Mouse (Mus musculus) layer of hippocampus, adult 9-11 months (tissue): ENCODE data around the gene Hacl1.
A peak's percentile ranks its signal among the peaks of the same experiment; 100 is the strongest.

Experiments
- DNase-seq: peaks from one replicate; pipeline ENCODE4 v3.0.0; 2022

Hacl1 gene

DNA sequence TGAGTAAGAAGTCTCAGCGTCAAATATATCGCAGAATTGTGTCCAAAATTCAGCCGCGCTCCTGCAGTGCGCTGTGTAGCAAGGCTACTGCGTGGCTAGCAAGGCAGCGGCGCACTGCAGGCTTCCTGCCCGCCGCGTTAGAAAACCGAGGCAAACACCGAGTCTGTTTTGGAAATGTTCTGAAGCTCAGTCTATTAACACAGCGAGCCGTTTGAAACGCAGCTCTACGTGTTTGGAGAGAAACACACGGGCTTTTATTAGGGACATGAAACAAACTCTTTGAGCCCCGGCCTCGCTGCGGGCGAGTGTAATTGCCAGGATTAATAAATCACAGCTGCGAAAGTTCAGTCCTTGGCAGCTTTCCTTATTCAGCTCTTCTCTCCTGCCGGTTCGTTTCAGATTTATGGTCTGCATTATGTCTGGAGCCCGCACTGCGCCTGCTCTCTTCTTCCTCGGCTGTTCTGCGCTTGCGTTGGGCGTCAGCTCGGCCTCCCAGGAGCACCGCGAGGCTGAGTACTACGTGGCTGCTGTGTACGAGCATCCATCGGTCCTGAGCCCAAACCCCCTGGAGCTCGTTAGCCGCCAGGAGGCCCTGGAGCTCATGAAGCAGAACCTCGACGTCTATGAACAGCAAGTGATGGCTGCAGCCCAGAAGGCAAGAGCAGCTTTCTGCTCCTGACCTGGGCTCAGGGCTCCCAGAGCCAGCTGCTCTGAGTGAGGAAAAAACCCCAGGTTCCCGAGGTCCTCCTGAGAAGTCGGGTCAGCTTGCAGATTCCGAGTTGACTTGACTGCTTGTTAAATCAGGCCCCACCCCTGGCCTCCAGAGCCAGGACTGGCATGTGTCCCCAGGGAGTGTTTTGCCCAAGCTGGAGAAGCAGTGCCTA is 20.8 kb upstream of the Hacl1 start:
- DNase-seq, result peak; percentile 94

DNA sequence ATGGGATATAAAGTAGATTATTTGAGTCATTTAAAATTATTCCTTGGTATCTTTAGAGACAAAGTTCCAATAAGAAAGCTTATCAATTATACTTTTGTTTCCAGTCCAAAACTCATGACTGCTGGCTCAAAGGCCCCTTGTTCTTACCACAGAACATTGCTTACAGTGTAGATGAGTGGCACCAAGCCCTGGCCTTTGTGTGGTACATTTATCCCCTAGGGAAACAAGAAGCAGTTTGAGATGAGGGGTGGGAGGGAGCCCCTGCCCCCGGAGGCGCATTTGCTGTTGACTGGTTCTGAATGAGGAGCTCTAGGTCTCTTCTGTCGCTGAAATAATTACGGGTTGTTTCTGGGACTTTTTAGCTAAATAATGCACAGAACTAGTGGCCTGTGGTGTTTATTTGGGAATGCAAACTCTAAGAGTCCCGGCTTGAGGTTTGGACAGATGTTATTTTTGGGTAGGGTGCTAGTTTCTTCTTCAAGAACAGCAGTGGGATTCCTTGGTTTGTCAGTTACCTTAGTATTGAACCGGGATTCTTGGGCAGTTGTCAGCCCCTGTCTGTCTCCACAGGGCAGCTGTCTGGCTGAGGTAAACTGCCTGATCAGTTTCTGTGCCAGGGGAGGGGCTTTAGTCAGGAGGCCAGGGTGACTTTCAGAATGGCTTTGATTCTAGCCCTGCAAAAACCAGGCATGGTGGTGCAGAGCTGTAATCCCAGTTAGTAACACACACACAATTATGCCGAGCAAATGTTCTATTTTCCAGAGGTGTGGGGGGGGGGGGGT is 19.4 kb upstream of the Hacl1 start:
- DNase-seq, result peak; percentile 86

DNA sequence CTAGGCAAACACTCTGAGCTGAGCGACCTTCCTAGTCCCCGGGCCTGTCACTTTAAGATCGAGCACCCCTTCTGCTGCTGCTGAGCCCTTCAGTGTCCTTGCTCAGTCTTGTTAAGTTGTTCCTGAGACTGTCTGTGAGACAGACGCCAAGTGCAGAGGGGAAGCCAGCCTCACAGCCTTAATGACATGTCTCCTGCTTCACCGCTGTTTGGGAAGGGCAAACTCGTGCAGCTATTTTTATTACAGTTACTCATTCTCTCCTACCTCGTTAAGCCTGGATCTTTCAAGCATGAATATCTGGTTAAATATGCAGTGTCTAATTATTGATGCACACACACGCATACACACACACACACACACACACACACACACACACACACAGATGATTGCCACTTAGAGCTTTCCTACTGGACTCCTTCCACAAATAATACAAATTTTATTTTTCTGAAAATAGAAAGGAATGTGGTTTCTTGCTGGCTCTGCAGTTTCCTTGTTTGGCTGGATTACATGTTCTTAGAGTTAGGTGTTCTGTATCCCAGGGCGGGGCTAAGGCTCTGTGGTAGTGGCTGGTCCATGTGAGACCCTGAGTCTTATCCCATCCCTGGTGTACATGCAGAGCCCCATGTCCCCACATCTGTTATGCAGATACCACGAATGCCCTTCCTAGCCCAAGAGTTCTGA is 18.6 kb upstream of the Hacl1 start:
- DNase-seq, result peak; percentile 40

DNA sequence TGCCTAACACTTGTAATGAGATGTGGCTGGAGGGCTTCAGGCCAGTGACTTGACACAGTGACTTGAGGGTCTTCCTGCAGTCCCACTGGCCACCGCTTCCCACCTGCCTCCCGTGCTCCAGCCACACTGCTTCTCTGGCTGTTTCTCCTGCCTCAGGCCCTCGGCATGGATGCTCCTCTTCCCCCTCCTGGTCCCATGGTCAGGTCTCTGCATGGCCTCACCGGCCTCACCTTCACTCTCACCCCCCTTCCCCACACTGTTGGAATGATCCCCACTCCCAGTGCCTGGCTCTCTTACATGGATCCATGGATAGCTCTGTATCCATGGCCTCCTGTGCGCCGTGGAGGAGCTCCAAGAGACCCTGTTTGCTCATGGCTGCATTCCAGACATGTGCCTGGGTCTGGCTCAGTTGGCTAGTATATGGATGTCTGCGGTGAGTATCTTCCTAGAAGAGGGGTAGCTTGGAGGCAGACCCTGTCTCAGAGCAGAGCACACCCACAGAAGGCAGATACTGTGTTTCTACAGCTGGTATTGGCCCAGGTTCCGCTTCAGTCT is 17.1 kb upstream of the Hacl1 start:
- no peak for DNase-seq

DNA sequence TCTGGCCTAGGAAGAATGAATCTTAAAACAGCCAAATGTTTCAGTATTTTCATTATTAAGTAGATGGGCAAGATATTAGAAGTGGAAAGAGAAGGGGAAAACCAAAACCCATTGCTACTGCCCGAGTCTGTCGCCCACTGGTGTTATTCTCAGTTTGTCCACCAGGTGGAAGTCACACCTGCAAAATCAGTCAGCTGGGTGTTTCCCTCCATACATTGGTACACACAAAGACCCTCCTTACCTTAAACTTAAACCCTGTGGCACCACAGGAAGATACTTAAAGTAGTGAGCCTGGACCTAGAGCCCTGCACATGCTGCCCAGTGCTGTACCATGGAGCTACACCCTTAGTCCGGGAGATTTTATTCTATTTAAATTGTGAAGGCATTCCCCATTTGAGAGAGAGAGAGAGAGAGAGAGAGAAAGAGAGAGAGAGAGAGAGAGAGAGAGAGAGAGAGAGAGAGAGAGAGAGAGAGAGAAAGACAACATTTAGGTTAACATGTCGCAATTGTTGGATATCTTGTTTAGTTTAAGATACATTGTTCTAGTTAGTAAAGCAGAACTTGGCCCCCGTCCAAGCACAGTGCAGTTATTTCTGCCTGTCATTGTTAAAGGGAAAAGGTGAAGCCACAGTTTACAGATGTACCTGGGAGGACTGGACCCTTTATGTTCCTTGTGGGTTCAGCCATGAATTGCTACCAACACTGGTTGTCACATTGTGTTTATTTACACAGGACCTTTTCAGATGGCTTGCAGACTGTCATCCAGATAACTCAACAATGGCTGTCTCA is 16.0 kb upstream of the Hacl1 start:
- no peak for DNase-seq

DNA sequence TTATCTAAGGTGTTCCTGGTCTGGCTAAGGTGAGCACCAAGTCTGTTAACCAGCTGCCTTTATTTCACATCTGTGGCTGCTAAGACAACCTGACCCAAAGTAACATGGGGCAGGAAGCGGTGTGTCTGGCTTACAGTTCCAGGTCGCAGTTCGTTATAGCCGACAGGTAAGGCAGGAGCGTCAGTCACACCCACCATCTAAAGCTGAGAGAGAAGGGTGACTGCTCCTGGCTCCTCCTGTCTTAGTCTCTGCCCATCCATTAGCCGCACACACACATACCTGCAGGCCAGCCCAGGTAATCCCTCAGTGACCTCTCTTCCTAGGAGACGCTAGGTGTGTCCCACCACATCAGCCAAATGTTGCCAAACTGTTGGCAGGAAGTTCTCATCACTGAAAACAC is 15.3 kb upstream of the Hacl1 start:
- DNase-seq, result no peak

DNA sequence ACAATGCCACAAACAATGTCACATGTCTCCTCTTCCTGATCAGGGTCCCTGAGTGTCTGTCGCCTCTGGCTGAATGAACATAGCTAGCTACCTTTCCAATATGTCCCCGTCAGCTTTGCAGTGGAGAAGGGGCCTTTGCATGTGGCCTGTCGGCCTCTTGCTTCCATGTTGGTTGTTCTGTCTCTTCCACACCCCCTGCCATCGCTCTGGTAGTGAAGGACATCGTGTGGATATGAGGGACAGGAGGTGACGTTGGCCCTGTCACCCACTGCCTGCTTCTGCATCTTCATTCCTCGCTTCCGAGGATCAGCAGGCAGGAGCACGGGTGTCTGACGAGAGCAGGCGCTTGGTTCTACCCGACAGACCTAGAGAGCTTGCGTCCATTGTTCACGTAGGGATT is 14.3 kb upstream of the Hacl1 start:
- no peak for DNase-seq

DNA sequence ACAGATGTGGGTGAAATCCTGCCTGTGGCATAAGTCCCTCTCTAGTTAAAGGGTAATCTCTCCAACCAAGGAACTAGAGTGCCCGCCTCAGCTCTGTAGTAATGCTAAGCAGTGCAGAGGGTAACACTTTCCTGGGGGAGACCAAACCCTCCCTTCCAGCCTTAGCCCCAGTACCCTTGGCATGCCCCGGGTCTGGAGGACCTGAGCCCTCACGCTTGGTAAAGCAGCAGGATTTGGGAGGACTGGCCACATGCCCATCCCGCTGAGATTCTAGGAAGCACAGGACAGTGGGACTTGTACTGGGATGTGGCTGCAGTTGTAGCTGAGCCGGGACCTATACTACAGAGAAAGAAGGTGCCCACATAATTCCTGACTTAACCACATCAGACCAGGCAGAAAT is 13.7 kb upstream of the Hacl1 start:
- DNase-seq, result no peak

DNA sequence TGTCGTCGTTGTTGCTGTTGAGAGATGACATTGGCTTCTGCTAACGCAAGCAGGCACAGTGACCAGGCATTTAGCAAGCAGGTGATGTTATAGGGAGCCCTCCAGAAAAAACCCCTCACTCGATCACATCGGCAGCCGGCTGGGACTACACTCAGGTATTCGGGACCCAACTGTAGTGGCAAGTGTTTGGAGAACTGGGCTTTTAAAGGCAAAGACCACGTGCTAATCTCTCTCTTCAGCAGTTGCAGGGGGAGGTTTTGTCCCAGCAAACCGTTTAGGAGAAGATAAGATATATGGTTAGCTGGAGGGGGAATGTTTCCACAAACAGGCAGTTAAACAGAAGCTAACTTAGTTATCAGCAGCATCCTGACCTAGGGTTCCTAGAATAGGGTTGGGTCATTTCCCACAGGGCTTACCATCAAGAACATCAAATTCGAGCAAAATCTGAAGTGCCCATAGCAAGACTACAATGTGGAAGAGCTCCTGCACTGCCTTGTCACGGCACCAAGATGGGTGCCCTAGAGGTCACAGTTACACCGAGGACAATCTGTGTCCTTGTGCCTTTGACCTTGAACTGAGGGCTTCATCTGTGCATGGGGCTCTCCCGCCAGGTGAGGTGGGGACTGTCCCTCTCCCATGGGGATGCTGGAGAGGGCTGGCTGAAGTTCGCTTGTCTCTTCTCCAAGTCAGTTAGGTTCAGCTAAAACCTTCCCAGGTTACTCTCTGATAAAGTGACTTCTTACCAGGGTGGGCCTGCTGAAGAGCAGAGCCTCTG is 12.2 kb upstream of the Hacl1 start:
- DNase-seq, result no peak

DNA sequence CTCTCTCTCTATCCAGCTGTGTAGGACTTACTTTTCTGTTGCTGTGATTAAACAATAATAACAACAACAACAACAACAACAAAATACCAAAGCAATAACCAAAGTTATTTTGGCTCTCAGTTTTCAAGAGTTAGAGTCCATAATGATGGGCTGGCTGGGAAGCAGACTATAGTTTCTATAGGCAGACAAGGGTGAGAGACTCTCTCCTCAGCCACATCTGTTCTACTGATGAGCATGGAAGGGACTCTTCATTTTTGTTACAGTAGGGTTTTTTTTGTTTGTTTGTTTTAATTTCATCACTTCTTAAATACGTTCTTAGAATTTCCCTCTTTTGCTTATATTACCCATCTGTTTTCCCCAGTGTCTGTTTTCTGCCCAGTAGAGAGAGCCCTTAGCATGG is 11.5 kb upstream of the Hacl1 start:
- DNase-seq, result no peak

DNA sequence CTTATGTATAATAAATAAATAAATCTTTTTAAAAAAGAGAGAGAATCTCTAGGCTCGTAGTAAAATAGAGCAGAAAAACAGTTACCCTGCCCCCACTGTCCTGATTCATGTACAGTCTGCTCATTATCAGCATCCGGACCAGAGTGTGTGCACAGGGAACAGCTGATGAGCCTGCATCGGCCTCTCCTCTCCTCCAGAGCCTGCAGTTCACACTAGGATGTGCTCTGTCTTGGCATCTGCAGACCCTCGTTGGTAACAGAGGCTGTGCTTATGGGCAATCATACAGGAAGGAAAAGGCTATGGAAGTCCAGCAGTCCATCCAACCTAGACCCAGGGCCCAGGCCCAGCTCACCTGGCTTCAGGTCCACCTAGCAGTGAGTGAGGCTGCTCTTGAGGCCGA is 11.0 kb upstream of the Hacl1 start:
- DNase-seq, result no peak

DNA sequence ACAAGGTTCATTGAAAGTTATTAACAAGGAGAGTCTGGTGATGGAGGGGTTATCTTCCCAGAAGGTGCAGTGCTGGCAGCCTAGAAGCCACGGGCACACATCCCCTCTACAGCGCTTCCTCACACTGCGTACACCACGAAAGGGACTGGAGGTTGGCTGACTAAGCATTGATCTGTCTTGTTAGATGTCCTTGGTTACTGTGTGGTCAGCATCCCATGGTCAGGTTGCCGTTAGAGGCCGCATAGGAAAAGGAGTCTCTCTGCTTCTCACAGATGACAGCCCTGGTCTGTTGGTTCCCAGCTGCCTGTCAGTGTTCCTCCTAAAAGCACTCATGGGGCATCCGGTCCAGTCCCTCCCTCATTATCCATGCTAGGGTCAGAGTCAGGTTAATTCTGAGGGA is 10.1 kb upstream of the Hacl1 start:
- no peak for DNase-seq

DNA sequence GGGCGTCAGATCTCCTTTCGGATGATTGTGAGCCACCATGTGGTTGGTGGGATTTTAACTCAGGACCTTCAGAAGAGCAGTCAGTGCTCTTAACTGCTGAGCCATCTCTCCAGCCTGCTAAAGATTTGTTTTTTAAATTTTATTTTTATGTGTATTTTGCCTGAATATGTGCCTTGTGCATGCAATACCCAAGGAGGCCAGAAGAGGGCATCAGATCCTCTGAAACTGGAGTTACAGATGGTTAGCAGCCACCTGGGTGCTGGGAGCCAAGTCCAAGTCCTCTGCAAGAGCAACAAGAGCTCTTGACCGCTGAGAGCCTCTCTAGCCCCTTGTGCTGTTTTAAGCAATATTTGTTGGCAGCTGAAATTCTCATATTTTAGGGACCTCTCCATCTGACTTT is 9.3 kb upstream of the Hacl1 start:
- DNase-seq, result no peak

DNA sequence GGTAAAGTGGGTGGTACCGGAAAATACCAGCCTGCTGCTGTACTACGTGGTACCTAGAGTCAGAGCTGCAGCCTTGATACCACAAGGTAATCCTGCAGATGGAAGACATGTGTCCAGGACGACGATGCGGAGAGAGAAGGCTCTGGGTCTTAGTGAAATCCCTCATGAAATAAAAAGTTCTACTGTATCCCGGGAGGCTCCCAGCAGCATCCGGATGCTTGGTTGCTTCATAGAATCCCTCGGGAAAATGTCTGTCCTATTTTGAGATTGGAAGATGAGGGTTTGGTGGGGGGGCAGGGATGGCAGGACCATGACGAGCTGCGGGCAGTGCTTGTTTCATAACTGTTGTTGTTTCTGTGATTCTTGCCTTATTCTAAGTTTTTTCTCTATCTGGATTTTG is 6.9 kb upstream of the Hacl1 start:
- DNase-seq, result no peak

DNA sequence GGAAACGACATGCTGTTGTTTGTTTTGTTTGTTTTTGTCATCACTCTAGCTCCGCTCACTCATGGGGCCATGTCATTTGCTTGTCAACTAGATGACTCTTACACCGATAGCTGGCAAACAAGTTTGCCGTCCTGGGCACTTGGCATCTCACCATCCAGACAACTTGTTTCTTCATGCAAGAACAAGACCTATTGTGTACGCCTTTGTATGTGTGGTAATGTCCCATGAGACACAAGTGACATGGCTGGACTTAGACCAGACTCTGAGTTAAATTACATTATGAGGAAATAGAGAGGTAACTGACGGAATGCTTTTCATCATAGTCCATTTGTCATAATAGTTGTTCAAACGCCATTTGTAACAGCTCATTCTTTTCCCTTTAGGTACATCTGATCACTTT is 4.8 kb upstream of the Hacl1 start:
- DNase-seq, result no peak

DNA sequence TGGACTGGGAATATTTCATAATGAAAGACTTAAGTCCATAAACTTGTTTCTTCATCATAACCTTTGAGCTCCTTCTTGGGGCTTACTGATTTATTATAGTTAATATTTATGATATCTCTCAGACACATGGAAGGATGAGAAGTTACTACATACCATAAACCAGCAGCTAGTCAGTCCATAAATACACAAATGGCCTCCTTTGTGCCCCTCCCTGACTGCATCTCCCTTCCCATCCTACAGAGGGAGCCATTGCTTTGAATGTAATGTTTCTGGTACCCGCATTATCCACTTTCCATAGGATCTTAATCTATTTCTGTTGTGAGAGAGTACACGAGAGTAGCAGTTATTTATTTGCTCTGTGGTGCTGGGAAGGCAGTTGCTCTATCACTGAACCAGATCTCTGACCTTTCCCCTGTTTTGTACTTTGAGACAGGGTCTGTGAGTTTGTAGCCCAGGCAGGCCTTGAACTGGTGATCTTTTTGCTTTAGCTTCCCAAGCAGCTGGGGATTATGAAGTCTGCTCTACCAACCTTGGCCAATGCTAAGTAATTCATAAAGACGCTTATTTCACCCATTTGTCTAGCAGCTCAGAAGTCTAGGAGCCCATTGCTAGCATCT is 4.0 kb upstream of the Hacl1 start:
- no peak for DNase-seq

DNA sequence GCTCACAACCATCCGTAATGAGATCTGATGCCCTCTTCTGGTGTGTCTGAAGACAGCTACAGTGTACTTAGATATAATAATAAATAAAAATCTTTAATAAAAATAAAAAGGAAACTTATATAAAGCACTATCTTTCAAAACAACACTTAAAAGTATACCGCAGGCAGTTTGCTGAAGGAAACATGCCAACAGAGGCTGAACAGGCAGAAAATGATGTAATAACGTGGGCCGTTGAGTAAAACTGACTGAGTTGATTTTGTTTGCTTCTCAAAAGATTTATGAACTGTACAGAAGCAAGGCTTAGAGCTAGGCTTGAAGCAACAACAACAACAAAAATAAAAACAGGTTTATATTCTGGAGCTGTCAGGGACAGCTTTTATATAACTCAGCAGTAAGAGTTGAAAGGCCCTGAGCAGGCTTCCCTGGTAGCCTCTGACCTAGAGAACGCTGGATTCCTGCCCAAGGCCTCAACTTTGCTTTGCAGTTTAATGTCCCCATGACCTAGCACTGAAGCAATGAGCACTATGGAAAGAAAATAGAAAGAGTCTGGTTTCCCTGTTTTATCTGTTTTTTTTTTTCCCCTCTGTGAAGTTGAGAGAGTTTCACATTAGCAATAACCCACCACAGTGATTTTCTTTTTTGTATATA is 3.2 kb upstream of the Hacl1 start:
- no peak for DNase-seq

DNA sequence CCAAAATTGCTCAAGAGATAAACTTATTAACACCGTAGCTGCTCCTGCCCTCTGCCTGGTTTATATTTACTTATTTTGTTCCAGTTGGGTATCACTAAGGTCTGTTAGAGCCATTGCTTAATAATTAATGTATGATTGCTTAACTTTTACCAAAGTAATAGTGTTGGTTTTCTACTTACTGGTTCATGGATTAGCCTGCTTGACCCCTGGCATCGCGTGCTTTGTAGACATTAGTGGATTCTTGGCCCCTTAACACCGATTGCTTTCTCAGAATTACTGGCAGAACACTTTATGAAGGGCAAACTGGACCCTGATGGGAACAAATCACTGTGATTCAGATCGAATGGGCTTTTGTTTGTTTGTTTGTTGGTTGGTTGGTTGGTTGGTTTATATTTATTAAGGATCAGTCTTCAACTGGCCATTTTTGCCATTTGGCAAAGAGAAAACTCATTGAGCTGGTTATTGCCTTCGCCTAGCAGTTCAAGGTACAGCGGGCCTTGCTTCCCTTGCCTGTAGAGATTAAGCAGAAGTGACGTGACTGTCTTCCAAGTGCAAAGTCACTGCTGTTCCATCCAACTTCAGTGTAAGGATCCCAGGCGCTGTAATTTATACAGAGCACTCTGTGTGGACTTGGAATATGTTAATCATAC is 545 bp upstream of the Hacl1 start:
- no peak for DNase-seq

DNA sequence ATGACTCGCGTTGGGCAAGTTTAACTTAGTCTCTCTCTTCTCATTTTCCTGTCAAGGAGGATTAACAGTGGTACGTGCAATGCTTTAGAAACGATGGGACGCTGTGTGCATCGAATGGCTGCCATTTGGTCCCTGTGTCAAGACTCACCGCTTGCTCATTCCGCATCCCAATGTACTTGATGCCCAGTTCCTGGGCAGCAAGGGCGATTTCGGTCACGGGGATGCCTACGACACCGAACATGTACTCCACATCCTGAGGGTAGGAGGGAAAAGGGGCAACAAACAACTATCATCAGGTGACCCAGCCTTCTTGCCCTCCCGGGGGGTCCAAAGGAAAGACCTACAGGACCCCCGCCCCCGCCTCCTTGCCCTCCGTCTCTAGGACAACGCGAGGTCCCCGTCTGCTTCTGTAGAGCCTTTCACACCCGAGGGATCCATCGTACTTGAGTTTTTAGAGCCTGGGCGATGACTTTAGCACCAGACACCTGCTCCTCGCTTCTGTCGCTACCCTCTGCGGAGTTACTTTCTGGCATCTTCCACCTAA is 668 bp downstream of the Hacl1 start, which contains the start of gene Gm49387:
Gene Gm49387, minus strand, starts transcription at position 533 of the 544 bp plus-strand sequence.
- DNase-seq, result no peak

DNA sequence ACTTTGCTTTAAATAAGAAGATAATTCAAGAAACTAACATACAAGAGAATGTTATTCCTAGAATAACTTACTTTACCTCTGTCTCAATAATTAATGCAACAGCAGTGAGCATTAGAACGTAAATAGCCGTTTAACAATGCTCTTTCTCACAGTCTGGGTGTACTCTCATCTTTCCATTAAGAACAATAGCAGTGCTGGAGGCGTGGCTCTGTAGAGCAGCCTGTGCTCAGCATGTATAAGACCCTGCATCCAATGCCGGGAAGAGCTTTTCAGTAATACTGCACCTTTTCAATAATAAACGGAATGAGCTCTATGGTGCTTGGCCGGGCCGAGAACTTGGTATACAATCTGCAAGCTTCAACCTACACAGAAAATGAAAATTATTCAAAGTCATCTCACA is 10.4 kb downstream of the Hacl1 start:
- no peak for DNase-seq
